Mouse (Mus musculus) frontal cortex, postnatal 14 days (tissue): ENCODE results near the gene Sycp1.
A peak's percentile ranks its signal among the peaks of the same experiment; 100 is the strongest.

Source experiments
- DNase-seq, 2 experiments: peaks; one replicate each; pipeline ENCODE4 v3.0.0; 2022; ENCODE audit warnings: low spot score in 2 of 2

Sycp1 gene

GRCm38 (mm10) chr3:102935451-102936354 is at the start of gene Sycp1:
Gene Sycp1, minus strand, starts transcription at chr3:102936100.
- no peak for DNase-seq

GRCm38 (mm10) chr3:102980349-102980736 is 44.4 kb upstream of the Sycp1 start:
- DNase-seq, result no peak

GRCm38 (mm10) chr3:102979550-102980348 is 43.8 kb upstream of the Sycp1 start:
- DNase-seq, result no peak

- DNase-seq, result no peak
Observed at GRCm38 (mm10) chr3:102976906-102977305, 41.0 kb upstream of the Sycp1 start.

GRCm38 (mm10) chr3:102970508-102970907 is 34.6 kb upstream of the Sycp1 start:
- DNase-seq, result no peak

GRCm38 (mm10) chr3:102970067-102970466 is 34.2 kb upstream of the Sycp1 start:
- no peak for DNase-seq

- no peak for DNase-seq
Observed at GRCm38 (mm10) chr3:102964033-102964432, 28.1 kb upstream of the Sycp1 start, which contains the start of gene Nr1h5. Gene Nr1h5, minus strand, starts transcription at chr3:102964133.

GRCm38 (mm10) chr3:102955596-102955995 is 19.7 kb upstream of the Sycp1 start:
- no peak for DNase-seq

GRCm38 (mm10) chr3:102955143-102955542 is 19.2 kb upstream of the Sycp1 start:
- DNase-seq, result no peak

GRCm38 (mm10) chr3:102954476-102954875 is 18.6 kb upstream of the Sycp1 start:
- DNase-seq, result no peak

- DNase-seq, result no peak
Observed at GRCm38 (mm10) chr3:102946861-102947260, 11.0 kb upstream of the Sycp1 start.

- DNase-seq, result no peak
Observed at GRCm38 (mm10) chr3:102946312-102946711, 10.4 kb upstream of the Sycp1 start.

GRCm38 (mm10) chr3:102938100-102938499 is 2.2 kb upstream of the Sycp1 start:
- DNase-seq, result no peak

GRCm38 (mm10) chr3:102899136-102899535 is 36.8 kb downstream of the Sycp1 start:
- DNase-seq, result no peak

- DNase-seq, result no peak
Observed at GRCm38 (mm10) chr3:102880529-102880928, 55.4 kb downstream of the Sycp1 start.

GRCm38 (mm10) chr3:102848661-102849060 is 87.2 kb downstream of the Sycp1 start:
- no peak for DNase-seq

- no peak for DNase-seq
Observed at GRCm38 (mm10) chr3:102842386-102842785, 93.5 kb downstream of the Sycp1 start.

- DNase-seq, result peak in 1 of 2 experiments; percentile 56
Observed at GRCm38 (mm10) chr3:102803937-102804336, 132.0 kb downstream of the Sycp1 start.

- DNase-seq, result no peak
Observed at GRCm38 (mm10) chr3:102787369-102787768, 148.5 kb downstream of the Sycp1 start.

- DNase-seq, result no peak
Observed at GRCm38 (mm10) chr3:102782618-102783017, 153.3 kb downstream of the Sycp1 start, which contains the start of gene Tshb. Gene Tshb, minus strand, starts transcription at chr3:102782718.

- DNase-seq, result no peak
Observed at GRCm38 (mm10) chr3:102773018-102773417, 162.9 kb downstream of the Sycp1 start.
